Mouse (Mus musculus) megakaryocyte, adult 5-6 weeks (primary cell): ENCODE data around the gene 1110032F04Rik. TPM values are rescaled to one million over a fixed set of nuclear protein-coding genes. Genes with fewer than 3 reads are reported as not detected.

Experiments used
- ATAC-seq: 2 replicates; pipeline ENCODE4 v1.8.0; 2016; ENCODE audit warnings: mild to moderate bottlenecking, inconsistent platforms; ENCODE audit not compliant: poor library complexity, severe bottlenecking
- total RNA-seq, 2 experiments: library from RNA; stranded (forward) in 1 of 2; stranded (reverse) in 1 of 2; fragments of 153-499, 151-499 nt in 1 of 2; fragments of 221-1000, 200-1000 nt in 1 of 2; gene quantifications; 2 replicates each; pipeline versions ENCODE4 v1.2.3 to v1.2.4; 2015 to 2017

Gene 1110032F04Rik
- total RNA-seq (2015) (0.09 TPM in 1 of 2 replicates, not detected in the other), total RNA-seq (2017) (0.57 TPM in 1 of 2 replicates, not detected in the other)

DNA sequence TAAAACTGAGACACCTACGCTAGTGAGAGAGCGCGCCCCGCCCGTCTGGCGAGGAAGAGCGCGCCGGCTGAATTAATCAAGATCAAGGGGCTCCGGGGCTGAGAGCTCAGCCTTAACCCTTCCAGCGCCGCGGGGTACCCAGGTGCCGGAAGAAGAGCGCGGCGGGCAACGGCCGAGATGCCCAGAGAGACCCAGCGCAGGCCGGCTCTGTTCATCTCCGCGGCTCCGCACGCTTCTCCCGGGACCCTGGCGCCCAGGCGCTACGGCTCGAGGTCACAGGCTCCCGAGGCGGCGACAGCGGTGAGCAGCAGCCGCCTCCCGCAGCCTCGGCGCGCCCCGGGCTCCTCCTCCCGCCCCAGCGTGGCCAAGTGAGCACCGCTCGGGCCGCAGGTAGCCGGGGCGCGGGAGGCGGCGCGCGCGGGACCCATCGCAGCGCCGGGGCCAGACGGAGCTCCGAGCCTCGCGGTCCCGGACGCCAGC lies at the start of gene 1110032F04Rik:
Gene 1110032F04Rik, plus strand, starts transcription at position 376 of the 480 bp plus-strand sequence.
- 0 out of 2 replicates have a peak, but pooled peaks have one; percentile 12 for ATAC-seq

DNA sequence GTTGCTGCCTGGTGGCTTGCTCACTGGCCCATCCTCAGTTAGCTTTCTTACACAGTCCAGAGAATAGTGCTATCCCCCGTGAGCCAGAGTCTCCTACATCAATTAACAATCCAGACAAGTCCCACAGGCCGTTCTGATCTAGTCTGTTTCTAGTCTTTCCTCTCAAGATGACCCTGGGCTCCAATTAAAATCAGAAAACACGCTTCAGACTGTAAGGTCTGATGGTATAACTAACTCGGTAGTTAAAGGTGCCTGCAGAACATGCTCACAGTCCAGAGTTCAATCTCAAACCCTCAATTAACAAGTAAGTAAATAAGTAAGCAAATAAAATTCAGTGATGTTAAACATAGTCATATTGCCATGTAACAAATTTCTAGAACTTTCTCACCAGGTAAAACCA lies 48.0 kb upstream of the 1110032F04Rik start:
- no peak for ATAC-seq

DNA sequence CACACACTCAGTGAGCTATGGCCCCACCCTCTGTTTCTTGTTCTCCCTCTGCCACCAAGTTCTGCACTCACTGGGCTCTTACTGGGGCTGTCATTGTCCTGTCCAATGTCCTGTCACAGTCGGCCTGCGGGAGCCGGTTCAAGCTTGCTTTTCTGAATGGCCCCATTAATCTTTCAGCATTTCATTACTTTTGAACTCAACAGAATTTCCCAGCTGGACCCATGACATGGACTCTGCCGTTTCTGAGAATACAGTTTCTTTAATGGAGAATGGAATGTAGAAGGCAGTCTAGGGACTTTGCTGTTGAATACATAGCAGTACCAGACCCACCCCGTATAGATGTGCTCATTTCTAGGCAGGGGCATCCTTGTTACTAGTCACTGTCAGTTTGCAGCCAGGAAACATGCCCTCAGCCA lies 47.5 kb upstream of the 1110032F04Rik start:
- ATAC-seq, result no peak

GRCm38 (mm10) chr3:68823876-68824764 lies 45.3 kb upstream of the 1110032F04Rik start:
- no peak for ATAC-seq

DNA sequence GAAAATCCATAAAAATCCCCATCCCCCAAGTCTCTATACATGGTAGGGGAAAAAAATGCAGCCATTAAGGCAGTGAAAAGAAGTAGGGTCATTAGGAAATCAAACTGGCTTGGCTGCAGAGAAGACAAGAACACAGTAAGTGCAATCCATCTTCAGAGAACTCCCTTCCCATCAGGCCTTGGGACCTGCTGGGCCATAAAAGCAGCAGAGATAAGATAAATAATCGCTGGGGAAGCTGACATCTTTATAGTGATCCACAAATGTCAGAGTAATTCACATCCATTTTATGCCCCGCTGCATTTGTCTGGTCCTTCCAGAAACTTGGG lies 44.7 kb upstream of the 1110032F04Rik start:
- no peak for ATAC-seq

DNA sequence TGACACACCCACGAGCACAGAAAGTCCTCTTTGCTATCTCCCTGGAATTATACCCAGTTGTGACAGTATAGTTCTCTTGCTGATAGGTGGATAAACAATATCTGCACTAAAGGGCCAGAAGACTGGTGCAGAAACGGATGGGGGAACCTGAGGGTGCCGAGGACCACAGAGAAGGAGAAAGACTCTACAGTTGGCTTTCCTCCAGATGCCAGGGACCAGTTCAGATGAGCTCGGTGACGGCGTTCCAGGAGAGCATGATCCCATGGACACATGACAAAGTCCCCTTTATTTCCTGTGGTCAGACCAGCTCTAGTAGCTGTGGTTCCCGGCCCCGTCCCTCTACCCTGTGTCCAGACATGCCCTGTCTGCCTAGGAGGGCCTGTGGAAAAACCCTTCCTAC lies 44.2 kb upstream of the 1110032F04Rik start:
- no peak for ATAC-seq

DNA sequence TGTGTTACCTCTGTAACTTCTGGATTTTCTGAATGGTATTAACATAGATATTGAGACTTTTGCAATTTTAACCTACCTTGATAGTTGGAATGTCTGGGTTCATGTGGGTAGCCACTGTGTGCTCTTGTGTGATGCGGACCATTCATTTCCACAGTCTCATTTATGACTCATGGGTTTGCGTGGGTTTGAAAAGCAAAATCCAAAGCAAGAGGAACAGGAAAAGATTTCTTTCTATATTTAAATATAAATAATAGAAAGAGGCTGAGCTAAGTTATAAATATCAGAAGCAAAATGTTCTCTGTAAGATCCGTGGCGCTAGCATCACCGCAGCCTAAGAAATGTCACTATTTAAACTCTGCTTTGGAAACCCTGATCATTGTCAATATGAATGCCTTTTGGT lies 41.7 kb upstream of the 1110032F04Rik start:
- ATAC-seq, result no peak

DNA sequence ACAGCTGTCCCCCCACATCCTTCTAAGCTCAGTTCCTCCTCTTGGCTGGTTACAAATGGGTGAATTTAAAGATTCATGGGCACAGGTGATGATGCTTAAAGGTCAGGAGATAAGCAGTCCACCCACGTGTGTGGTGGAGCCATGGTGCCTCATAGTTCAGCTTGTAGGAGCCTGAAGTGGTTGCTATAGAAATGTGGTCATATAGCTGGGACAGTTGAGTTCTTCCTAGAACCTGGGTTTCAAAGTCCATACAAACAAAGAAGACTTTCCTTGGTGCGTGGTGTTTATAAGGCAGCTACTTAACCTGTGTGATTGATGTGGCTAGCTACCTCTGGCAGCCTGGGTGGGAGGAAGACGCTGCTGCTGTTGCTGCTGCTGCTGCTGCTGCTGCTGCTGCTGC lies 39.4 kb upstream of the 1110032F04Rik start:
- no peak for ATAC-seq

DNA sequence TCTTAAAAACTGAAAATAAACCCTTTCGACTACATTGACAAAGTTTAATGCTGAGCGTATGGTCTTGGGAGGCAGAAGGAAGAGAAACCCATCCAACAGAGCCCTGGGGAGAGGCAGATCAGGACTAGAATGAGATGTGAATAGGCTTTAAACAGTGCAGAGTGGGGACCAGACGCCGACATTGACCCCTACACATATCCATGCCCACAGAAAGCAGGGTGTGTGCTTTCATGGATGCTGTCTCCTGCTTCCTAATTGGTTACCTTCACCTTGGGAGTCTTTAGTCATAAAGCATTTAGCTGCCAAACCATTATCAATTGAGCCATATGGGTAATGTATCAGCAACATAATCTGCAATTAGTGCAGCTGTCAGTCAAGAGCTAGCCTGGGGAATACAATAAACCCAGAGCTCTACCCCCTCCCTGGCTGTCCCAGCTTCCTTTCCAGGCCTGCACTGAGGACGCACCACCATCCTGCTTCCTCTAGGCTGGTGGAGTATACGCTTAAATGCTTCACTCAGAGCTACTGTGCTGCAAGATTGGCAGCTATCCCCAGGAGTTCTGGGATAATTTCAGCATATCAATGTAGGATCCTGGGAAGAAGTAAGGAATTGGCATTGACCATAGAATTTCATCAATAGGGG lies 32.4 kb upstream of the 1110032F04Rik start:
- no peak for ATAC-seq

- ATAC-seq, result no peak
These were observed 29.2 kb upstream of the 1110032F04Rik start for GRCm38 (mm10) chr3:68840206-68840605.

- peak; percentile 43 for ATAC-seq
These were observed 25.4 kb upstream of the 1110032F04Rik start for GRCm38 (mm10) chr3:68844025-68844424.

DNA sequence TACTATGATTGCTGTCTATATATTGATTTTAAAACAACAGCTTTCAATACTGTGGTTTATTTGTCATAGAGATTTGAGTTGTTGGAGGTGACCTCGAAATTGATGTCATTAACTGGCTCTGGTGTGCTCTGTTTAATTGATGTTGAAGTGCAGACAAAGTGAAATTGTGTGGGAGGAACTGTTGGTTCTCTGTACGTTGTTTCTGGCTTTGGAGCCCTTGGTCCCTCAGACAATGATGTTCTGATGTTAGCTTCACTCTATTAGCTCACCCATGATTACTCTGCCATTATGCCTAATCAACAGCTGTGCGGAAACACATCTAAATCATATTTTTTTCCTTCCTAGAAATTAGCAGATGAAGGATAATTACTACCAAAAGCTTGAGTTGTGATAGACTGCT lies 21.1 kb upstream of the 1110032F04Rik start:
- no peak for ATAC-seq

GRCm38 (mm10) chr3:68852414-68852813 lies 17.0 kb upstream of the 1110032F04Rik start:
- ATAC-seq, result no peak

- ATAC-seq, result peak; percentile 43
These were observed 543 bp downstream of the 1110032F04Rik start for GRCm38 (mm10) chr3:68869691-68870567.

GRCm38 (mm10) chr3:68870568-68870950 lies 1.2 kb downstream of the 1110032F04Rik start:
- no peak for ATAC-seq

- no peak for ATAC-seq
These were observed 4.7 kb downstream of the 1110032F04Rik start for GRCm38 (mm10) chr3:68874079-68874478.

- no peak for ATAC-seq
These were observed 17.5 kb downstream of the 1110032F04Rik start for GRCm38 (mm10) chr3:68886845-68887244.

GRCm38 (mm10) chr3:68895426-68895825 lies 26.0 kb downstream of the 1110032F04Rik start:
- no peak for ATAC-seq

DNA sequence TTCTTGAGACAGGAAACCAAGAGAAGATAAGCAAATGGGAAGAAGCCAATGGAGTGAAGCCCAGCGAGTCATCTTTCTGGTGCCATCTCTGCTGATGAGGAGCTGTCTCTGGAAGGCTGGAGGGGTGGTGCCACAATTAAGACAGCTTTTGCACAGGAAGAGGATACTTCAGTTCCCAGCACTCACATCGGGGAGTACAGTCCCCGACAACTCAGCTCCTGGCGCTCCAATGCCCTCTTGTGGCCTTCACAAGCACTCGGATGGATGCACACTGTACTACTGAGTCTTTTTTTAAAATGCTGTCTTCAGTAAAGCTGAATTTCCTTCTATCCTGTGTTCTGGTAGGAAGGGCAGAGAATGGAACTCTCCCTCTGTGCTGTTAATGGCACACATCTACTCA lies 27.8 kb downstream of the 1110032F04Rik start:
- no peak for ATAC-seq

DNA sequence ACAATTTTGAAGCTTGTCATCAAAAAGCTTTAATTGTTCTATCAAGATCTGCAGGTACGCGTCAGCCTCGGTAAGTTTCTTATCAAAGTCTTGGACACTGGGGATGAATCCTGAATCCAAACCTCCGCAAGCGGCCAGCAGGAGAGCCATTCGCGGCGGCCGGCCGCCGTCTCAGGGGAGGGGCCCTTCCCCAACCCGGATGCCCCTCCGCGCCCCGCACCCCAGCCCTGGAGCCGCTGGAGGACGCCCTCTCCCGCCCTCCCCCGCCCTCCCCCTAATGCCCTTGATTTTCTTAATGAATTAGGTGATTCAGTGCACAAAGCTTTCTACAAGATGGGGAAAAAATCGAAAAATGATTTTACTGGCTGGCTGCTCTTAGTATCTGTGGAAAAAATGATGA lies 33.2 kb downstream of the 1110032F04Rik start:
- peak; percentile 100 for ATAC-seq
